Mouse (Mus musculus) heart, postnatal 0 days (tissue): ENCODE measurements around the gene Foxn3.

Source experiments
- CTCF ChIP-seq: IDR thresholded peaks from 2 replicates; pipeline ENCODE4 v1.5.1; 2016; ENCODE audit warnings: antibody characterized with exemption, control low read depth, low read depth
- EP300 ChIP-seq: IDR thresholded peaks from 2 replicates; pipeline ENCODE4 v1.6.1; 2016; ENCODE audit warnings: antibody characterized with exemption, low read depth

DNA sequence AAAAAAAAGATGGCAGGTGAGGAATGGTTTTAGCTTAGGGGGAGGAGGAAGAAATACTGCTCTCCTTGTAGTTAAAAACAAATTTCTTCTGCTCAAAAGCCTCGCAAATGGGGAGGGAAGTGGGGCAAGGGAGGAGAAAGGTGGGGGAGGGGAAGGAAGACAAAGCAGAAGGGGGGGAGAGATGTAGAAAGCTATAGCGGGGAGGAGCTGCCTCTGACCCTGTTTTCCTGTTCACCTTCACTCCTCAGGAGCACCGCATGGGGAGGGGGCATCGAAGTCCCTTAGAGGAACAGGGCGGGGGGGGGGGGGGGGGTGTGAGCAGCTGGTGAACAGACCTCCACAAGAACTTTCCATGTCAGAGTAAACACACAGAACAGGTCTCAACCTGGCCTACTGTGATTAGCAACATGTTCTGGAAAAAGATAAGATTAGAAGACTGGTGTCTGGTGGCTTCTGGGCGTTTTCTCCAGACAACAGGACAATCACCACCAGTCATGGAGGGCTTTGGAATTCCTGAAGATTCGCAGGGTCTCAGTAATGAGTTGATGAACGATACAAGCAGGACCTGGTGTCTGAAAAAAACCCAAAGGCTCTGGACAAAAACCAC lies 231.9 kb downstream of the Foxn3 start:
- TF ChIP-seq CTCF (no peak), EP300 (no peak)
